Mouse (Mus musculus) spleen, adult 2 months (tissue): ENCODE results near the gene C1qa. TPM values are rescaled to one million over a fixed set of nuclear protein-coding genes. Genes with fewer than 3 reads are reported as not detected.

Experiments used
- DNase-seq, 2 experiments: peaks; one replicate each; pipeline versions ENCODE4 v3.0.0 to v3.0.0-alpha.2; 2012 to 2021; ENCODE audit warnings: low spot score in 2 of 2, low read depth in 1 of 2
- H3K27ac ChIP-seq: fragments of 200-500 bp; 2 replicates; pipeline ENCODE4 v1.5.1; 2012; ENCODE audit warnings: low read length, inconsistent platforms; ENCODE audit not compliant: insufficient read depth
- H3K27me3 ChIP-seq: fragments of 200-500 bp; 2 replicates; pipeline ENCODE4 v1.6.1; 2012; ENCODE audit warnings: mild to moderate bottlenecking, moderate library complexity, low read length, inconsistent platforms; ENCODE audit not compliant: control insufficient read depth, insufficient read depth
- H3K36me3 ChIP-seq: fragments of 200-500 bp; 2 replicates; pipeline ENCODE4 v1.6.1; 2012; ENCODE audit warnings: mild to moderate bottlenecking, low read length, inconsistent platforms; ENCODE audit not compliant: control insufficient read depth, insufficient read depth
- H3K4me1 ChIP-seq: fragments of 200-500 bp; 2 replicates; pipeline ENCODE4 v1.6.1; 2011; ENCODE audit warnings: inconsistent platforms; ENCODE audit not compliant: control insufficient read depth, insufficient read depth, insufficient read length
- H3K4me3 ChIP-seq: fragments of 200-500 bp; 2 replicates; pipeline ENCODE4 v1.5.1; 2011; ENCODE audit warnings: mild to moderate bottlenecking, inconsistent platforms; ENCODE audit not compliant: insufficient read depth, insufficient read length; ENCODE audit errors: extremely low read depth
- CTCF ChIP-seq: fragments of 200-500 bp; IDR thresholded peaks from 2 replicates; pipeline ENCODE4 v1.5.1; 2011; ENCODE audit warnings: mild to moderate bottlenecking, inconsistent platforms; ENCODE audit not compliant: insufficient read depth, insufficient read length, insufficient replicate concordance; ENCODE audit errors: extremely low read depth
- POLR2A ChIP-seq: fragments of 200-500 bp; IDR thresholded peaks from 2 replicates; pipeline ENCODE4 v1.6.1; 2011; ENCODE audit warnings: low read depth, low read length, inconsistent platforms
- whole genome bisulfite sequencing: fragments of 180-500 bp; shearing (Covaris S2); methylation state at CpG from one replicate; pipeline ENCODE4 v1.1.7; 2018; 5-methylcytosine and 5-hydroxymethylcytosine counted together
- polyA plus RNA-seq: library from polyadenylated mRNA; depleted of rRNA; stranded (reverse); fragments of >200 nt; gene quantifications from 2 replicates; pipeline ENCODE4 v1.2.3, GENCODE M21; 2012

The C1qa gene
- polyA plus RNA-seq, 1 experiment, result 227 TPM

GRCm38 (mm10) chr4:136917165-136917524, 18.5 kb upstream of the C1qa start:
- H3K27ac ChIP-seq, result no peak overlapping the region
- H3K4me1 ChIP-seq, result no peaks in the 10 kb centered on the region
- no peaks in the 10 kb centered on the region for H3K27me3 ChIP-seq
- DNase-seq, result no peak
- TF ChIP-seq POLR2A (no peak), CTCF (no peak)
- no peaks in the 10 kb centered on the region for H3K36me3 ChIP-seq
- 52% methylated on average over 7 of the region's 7 CpGs for WGBS
- no peak overlapping the region for H3K4me3 ChIP-seq

GRCm38 (mm10) chr4:136916359-136917164, 18.0 kb upstream of the C1qa start:
- TF ChIP-seq CTCF (no peak), POLR2A (no peak)
- Histone ChIP-seq H3K4me3 (no peak overlapping the region), H3K36me3 (no peaks in the 10 kb centered on the region), H3K27ac (no peak overlapping the region), H3K27me3 (no peaks in the 10 kb centered on the region), H3K4me1 (no peaks in the 10 kb centered on the region)
- WGBS, result 80% methylated on average over 20 of the region's 20 CpGs
- no peak for DNase-seq

- no peaks in the 10 kb centered on the region for H3K36me3 ChIP-seq
- TF ChIP-seq POLR2A (no peak), CTCF (no peak)
- H3K27ac ChIP-seq, result no peak overlapping the region
- DNase-seq, result no peak
- no peak overlapping the region for H3K4me3 ChIP-seq
- no peaks in the 10 kb centered on the region for H3K4me1 ChIP-seq
- no peaks in the 10 kb centered on the region for H3K27me3 ChIP-seq
- WGBS, result 26% methylated on average over 9 of the region's 9 CpGs
Observed at GRCm38 (mm10) chr4:136912841-136913240, 14.2 kb upstream of the C1qa start.

- Histone ChIP-seq H3K4me3 (no peak overlapping the region), H3K27me3 (no peaks in the 10 kb centered on the region), H3K36me3 (no peaks in the 10 kb centered on the region), H3K4me1 (no peaks in the 10 kb centered on the region), H3K27ac (no peak overlapping the region)
- WGBS, result 46% methylated on average over 9 of the region's 9 CpGs
- DNase-seq, result no peak
- TF ChIP-seq POLR2A, result no peak
- no peak for TF ChIP-seq CTCF
Observed at GRCm38 (mm10) chr4:136911804-136912203, 13.2 kb upstream of the C1qa start.

- Histone ChIP-seq H3K27ac (no peak overlapping the region), H3K36me3 (no peaks in the 10 kb centered on the region), H3K4me3 (no peak overlapping the region), H3K4me1 (no peaks in the 10 kb centered on the region), H3K27me3 (no peaks in the 10 kb centered on the region)
- no peak for TF ChIP-seq CTCF
- no peak for TF ChIP-seq POLR2A
- WGBS, result 15% methylated on average over 17 of the region's 17 CpGs
- DNase-seq, result no peak
Observed at GRCm38 (mm10) chr4:136911211-136911646, 12.6 kb upstream of the C1qa start.

GRCm38 (mm10) chr4:136907809-136908208, 9.2 kb upstream of the C1qa start:
- Histone ChIP-seq H3K27ac (no peak overlapping the region), H3K36me3 (no peaks in the 10 kb centered on the region), H3K27me3 (0 out of 2 replicates have a peak, but pooled peaks cover 3% of the 10 kb centered on the region), H3K4me3 (no peak overlapping the region), H3K4me1 (no peaks in the 10 kb centered on the region)
- TF ChIP-seq CTCF (no peak), POLR2A (no peak)
- no peak for DNase-seq

GRCm38 (mm10) chr4:136907033-136907432, 8.4 kb upstream of the C1qa start:
- Histone ChIP-seq H3K4me1 (no peaks in the 10 kb centered on the region), H3K27me3 (0 out of 2 replicates have a peak, but pooled peaks cover 3% of the 10 kb centered on the region), H3K27ac (no peak overlapping the region), H3K4me3 (no peak overlapping the region), H3K36me3 (no peaks in the 10 kb centered on the region)
- 14% methylated on average over 7 of the region's 7 CpGs for WGBS
- peak; percentile 49; the same call in 1 of the 2 replicates for TF ChIP-seq CTCF
- TF ChIP-seq POLR2A, result no peak
- no peak for DNase-seq
